Mouse (Mus musculus) liver, embryonic 16.5 days (tissue): Measurements from ENCODE around the gene Scg5. TPM values are rescaled to one million over a fixed set of nuclear protein-coding genes. Genes with fewer than 3 reads are reported as not detected.
A peak's percentile ranks its signal among the peaks of the same experiment; 100 is the strongest.

Experiments
- ATAC-seq: fragments of 200-750 bp; cut with Nextera tagmentation; 2 replicates; pipeline ENCODE4 v1.8.0; 2017; ENCODE audit warnings: low read depth, mild to moderate bottlenecking, moderate number of reproducible peaks, moderate library complexity
- H3K27ac ChIP-seq: fragments of 300-500 bp; sonication (generic); 2 replicates; pipeline ENCODE4 v1.5.1; 2014; ENCODE audit warnings: mild to moderate bottlenecking, low read length
- H3K27me3 ChIP-seq: fragments of 300-500 bp; sonication (generic); 2 replicates; pipeline ENCODE4 v1.6.1; 2014; ENCODE audit warnings: low read depth, low read length, mixed read lengths; ENCODE audit not compliant: control insufficient read depth, insufficient read depth
- H3K36me3 ChIP-seq: fragments of 300-500 bp; sonication (generic); 2 replicates; pipeline ENCODE4 v1.6.1; 2014; ENCODE audit warnings: mild to moderate bottlenecking; ENCODE audit not compliant: control insufficient read depth, insufficient read depth
- H3K4me1 ChIP-seq: fragments of 300-500 bp; sonication (generic); 2 replicates; pipeline ENCODE4 v1.6.1; 2014; ENCODE audit warnings: low read depth, low read length, mixed read lengths; ENCODE audit not compliant: control insufficient read depth
- H3K4me2 ChIP-seq: fragments of 300-500 bp; sonication (generic); 2 replicates; pipeline ENCODE4 v1.6.1; 2014; ENCODE audit warnings: low read depth, low read length, mixed read lengths
- H3K4me3 ChIP-seq: fragments of 300-500 bp; sonication (generic); 2 replicates; pipeline ENCODE4 v1.5.1; 2014; ENCODE audit warnings: low read depth, mild to moderate bottlenecking, low read length
- H3K9ac ChIP-seq: fragments of 300-500 bp; sonication (generic); 2 replicates; pipeline ENCODE4 v1.6.1; 2014; ENCODE audit warnings: low read depth, low read length
- H3K9me3 ChIP-seq: fragments of 300-500 bp; sonication (generic); replicated peaks from 2 replicates; pipeline ENCODE4 v1.6.1; 2016; ENCODE audit warnings: low read length; ENCODE audit not compliant: control insufficient read depth
- WGBS: fragments of 180-500 bp; shearing (Covaris S2); extraction: QIAGEN DNeasy Blood & Tissue Kit; methylation state at CpG from one replicate; pipeline ENCODE4 v1.1.7; 2014; ENCODE audit not compliant: insufficient replicate concordance; 5-methylcytosine and 5-hydroxymethylcytosine counted together
- polyA plus RNA-seq: library from polyadenylated mRNA; unstranded; fragments of >200 nt; fragmentation: Nextera tagmentation; extraction: Ambion mirVana; gene quantifications from 2 replicates; pipeline ENCODE4 v1.2.1, GENCODE M21; 2015

Gene Scg5
- polyA plus RNA-seq, 1 experiment from 2014 or later, result 0.20 TPM

- WGBS, result 64% methylated on average over 8 of the region's 8 CpGs
- no peak overlapping the region for H3K4me2 ChIP-seq
- no peaks in the 10 kb centered on the region for H3K27me3 ChIP-seq
- no peak for ATAC-seq
- H3K36me3 ChIP-seq, result no peaks in the 10 kb centered on the region
- no peak overlapping the region for H3K27ac ChIP-seq
- no peaks in the 10 kb centered on the region for H3K9me3 ChIP-seq
- H3K4me3 ChIP-seq, result no peak overlapping the region
- H3K4me1 ChIP-seq, result no peaks in the 10 kb centered on the region
- H3K9ac ChIP-seq, result no peak overlapping the region
Measured at GRCm38 (mm10) chr2:113768541-113769303, 60.2 kb downstream of the Scg5 start.

- H3K36me3 ChIP-seq, result no peaks in the 10 kb centered on the region
- H3K4me2 ChIP-seq, result no peak overlapping the region
- no peaks in the 10 kb centered on the region for H3K27me3 ChIP-seq
- no peak overlapping the region for H3K9ac ChIP-seq
- H3K4me3 ChIP-seq, result no peak overlapping the region
- WGBS, result 32% methylated on average over 1 of the region's 1 CpGs
- H3K4me1 ChIP-seq, result no peaks in the 10 kb centered on the region
- no peaks in the 10 kb centered on the region for H3K9me3 ChIP-seq
- ATAC-seq, result peak; percentile 80
- H3K27ac ChIP-seq, result no peak overlapping the region
Measured at GRCm38 (mm10) chr2:113765885-113766284, 63.0 kb downstream of the Scg5 start.

DNA sequence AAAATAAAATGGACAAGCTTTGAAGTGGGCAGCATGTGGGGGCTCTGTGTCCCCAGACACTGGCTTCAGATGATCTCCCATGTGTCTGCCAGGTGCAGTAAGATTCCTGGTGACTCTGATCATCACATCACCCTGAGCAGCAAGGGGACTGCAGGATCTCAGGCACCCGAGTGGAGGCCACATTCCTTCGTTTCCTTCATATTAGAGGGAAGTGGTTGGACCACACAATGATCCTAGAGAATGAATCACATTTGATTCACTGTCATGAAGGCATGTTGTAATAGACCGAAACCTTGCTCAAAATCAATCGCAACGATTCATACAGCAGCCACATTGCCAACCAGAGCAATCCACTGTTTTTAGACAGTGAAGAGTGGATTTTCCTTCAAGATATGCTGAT is 64.0 kb downstream of the Scg5 start:
- no peak overlapping the region for H3K4me2 ChIP-seq
- no peaks in the 10 kb centered on the region for H3K4me1 ChIP-seq
- no peaks in the 10 kb centered on the region; the same call in 1 of the 2 replicates for H3K27me3 ChIP-seq
- H3K27ac ChIP-seq, result no peak overlapping the region
- 64% methylated on average over 5 of the region's 5 CpGs for WGBS
- no peak overlapping the region for H3K9ac ChIP-seq
- no peaks in the 10 kb centered on the region for H3K36me3 ChIP-seq
- no peaks in the 10 kb centered on the region for H3K9me3 ChIP-seq
- H3K4me3 ChIP-seq, result no peak overlapping the region
- no peak for ATAC-seq

GRCm38 (mm10) chr2:113758311-113759161 is 70.4 kb downstream of the Scg5 start, which contains the start of gene Grem1:
Gene Grem1 (minus strand): TSS chr2:113758646.
- Histone ChIP-seq H3K9ac (no peak within 1 kb of the TSS), H3K27me3 (peaks cover 25% of the 10 kb centered on the region), H3K36me3 (no peaks in the 10 kb centered on the region), H3K27ac (no peak within 1 kb of the TSS), H3K4me3 (peak within 1 kb of the TSS; percentile 15; the same call in 1 of the 2 replicates), H3K4me1 (no peaks in the 10 kb centered on the region), H3K9me3 (no peaks in the 10 kb centered on the region), H3K4me2 (peak within 1 kb of the TSS; percentile 44)
- under 1% methylated on average over 63 of the region's 64 CpGs for WGBS
- no peak for ATAC-seq

- H3K27me3 ChIP-seq, result peaks cover 25% of the 10 kb centered on the region
- no peaks in the 10 kb centered on the region for H3K9me3 ChIP-seq
- no peaks in the 10 kb centered on the region for H3K4me1 ChIP-seq
- ATAC-seq, result no peak
- H3K36me3 ChIP-seq, result no peaks in the 10 kb centered on the region
- no peak overlapping the region for H3K9ac ChIP-seq
- H3K27ac ChIP-seq, result no peak overlapping the region
- peak overlapping the region; percentile 44; the same call in 1 of the 2 replicates for H3K4me2 ChIP-seq
- no peak overlapping the region for H3K4me3 ChIP-seq
- 2% methylated on average over 47 of the region's 47 CpGs for WGBS
Measured at GRCm38 (mm10) chr2:113757525-113758310, 71.2 kb downstream of the Scg5 start.

DNA sequence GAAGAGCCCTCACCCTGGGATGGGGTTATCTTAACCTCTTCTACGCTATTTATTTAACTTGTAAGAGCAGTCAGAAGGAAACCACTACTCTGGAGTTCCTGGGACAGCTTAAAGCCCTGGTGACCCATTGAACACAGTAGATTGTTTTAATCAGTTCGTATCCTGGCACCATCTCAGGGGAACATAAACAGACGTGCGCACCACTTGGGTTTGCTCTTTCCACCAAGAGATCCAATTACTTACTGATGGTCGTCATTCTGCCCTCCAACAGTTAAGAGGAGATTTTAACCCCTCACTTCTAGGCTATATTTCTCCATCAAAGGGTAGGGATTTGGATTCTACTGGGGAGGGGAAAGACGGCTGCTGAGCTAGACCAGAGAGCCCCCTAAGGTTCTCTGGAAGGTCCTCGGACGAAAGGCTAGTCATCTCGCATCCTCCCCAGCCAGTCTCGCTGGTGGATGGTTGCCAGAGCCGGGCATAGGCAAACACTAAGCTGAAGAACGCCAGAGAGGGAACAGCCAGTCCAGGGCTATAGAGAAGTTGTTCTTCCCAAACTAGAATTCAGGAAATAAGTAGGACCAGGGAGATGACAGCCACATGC is 71.9 kb downstream of the Scg5 start:
- no peak for ATAC-seq
- Histone ChIP-seq H3K9ac (no peak overlapping the region), H3K4me1 (no peaks in the 10 kb centered on the region), H3K27ac (no peak overlapping the region), H3K9me3 (no peaks in the 10 kb centered on the region), H3K36me3 (no peaks in the 10 kb centered on the region), H3K4me2 (no peak overlapping the region), H3K4me3 (no peak overlapping the region), H3K27me3 (peaks cover 25% of the 10 kb centered on the region)
- WGBS, result 6% methylated on average over 12 of the region's 12 CpGs

DNA sequence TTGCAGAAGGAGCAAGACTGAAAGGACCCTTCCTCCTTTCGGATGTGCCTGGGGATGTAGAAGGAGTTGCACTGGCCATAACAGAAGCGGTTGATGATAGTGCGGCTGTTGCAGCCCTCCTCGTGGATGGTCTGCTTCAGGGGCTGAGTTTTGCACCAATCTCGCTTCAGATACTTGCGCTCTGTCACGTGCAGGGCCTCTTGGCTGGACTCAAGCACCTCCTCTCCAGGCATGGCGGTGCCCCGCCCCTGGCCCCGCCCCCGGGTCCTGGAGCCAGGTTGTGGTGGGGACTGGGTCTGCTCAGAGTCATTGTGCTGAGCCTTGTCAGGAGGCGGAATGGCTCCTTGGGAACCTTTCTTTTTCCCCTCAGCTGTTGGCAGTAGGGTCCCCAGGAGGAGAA is 79.2 kb downstream of the Scg5 start:
- 68% methylated on average over 12 of the region's 12 CpGs for WGBS
- Histone ChIP-seq H3K4me2 (no peak overlapping the region), H3K9ac (no peak overlapping the region), H3K36me3 (no peaks in the 10 kb centered on the region), H3K27me3 (no peaks in the 10 kb centered on the region), H3K27ac (no peak overlapping the region), H3K4me3 (no peak overlapping the region), H3K9me3 (no peaks in the 10 kb centered on the region), H3K4me1 (no peaks in the 10 kb centered on the region)
- no peak for ATAC-seq

DNA sequence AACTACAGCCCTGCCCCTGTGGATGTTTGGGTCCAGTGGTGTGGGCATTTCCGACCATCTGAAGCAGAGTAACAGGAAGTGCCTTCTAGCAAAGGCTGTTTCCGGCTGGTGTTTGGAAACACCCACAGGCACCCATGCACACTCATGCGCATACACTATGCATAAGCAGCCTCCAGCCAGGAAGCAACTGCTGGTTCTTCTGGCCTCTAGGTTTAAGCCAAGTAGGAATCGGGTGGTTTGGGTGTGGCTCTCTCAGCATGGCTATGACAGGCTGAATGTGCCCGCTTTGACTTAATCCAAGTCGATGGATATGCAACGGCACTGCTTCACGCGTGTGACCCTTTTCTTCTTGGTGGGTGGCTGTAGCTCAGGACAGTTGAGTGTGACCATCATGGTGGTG is 79.6 kb downstream of the Scg5 start:
- H3K4me3 ChIP-seq, result no peak overlapping the region
- ATAC-seq, result no peak
- no peak overlapping the region for H3K27ac ChIP-seq
- no peaks in the 10 kb centered on the region for H3K9me3 ChIP-seq
- H3K27me3 ChIP-seq, result no peaks in the 10 kb centered on the region
- 74% methylated on average over 9 of the region's 9 CpGs for WGBS
- H3K9ac ChIP-seq, result no peak overlapping the region
- no peaks in the 10 kb centered on the region for H3K4me1 ChIP-seq
- no peak overlapping the region for H3K4me2 ChIP-seq
- H3K36me3 ChIP-seq, result no peaks in the 10 kb centered on the region
